Mouse (Mus musculus): ENCODE measurements around the gene Plbd1.

GRCm38 (mm10) chr6:136660831-136661705 lies 660 bp downstream of the Plbd1 start:
- TF ChIP-seq POLR2A (IDR thresholded peaks at IDR 0.05; ENCODE audit: insufficient read length, low read depth) (no peak), MAX (IDR thresholded peaks at IDR 0.05; ENCODE audit: low read depth) (no peak), TCF12 (IDR thresholded peaks at IDR 0.05; ENCODE audit: insufficient read depth, poor library complexity, severe bottlenecking) (no peak), E2F4 (IDR thresholded peaks at IDR 0.05; ENCODE audit: insufficient read depth) (no peak)

Data from myocyte (in vitro differentiated cells).